Mouse (Mus musculus): ENCODE measurements around the gene Zfp217. TPM values are rescaled to one million over a fixed set of nuclear protein-coding genes. Genes with fewer than 3 reads are reported as not detected.
A peak's percentile ranks its signal among the peaks of the same experiment; 100 is the strongest.
"Not testable (repeated sequence)": the region's sequence is repeated elsewhere in the genome, so short reads cannot be mapped to it uniquely, and the experiment has no call there.

The Zfp217 gene
- polyA plus RNA-seq, 1 experiment from 2014 or later: 1.4 TPM

DNA sequence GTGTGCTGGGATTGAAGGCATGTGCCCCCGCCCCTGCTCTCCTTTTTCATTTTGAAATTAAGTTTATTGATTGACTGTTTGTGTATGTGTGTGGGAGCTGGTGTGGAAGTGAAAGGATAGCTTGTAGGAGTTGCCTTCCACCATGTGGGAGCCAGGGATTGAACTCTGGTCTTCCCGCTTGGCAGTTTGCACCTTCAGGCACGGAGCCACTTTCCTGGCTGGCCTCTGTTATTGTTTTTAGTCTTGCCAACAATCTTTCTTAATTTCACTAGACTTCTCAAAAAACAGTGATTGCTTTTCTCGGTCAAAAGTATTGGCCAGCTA is 35.9 kb upstream of the Zfp217 start:
- H3K27me3 ChIP-seq (replicated peaks; ENCODE audit: control insufficient read depth, insufficient read depth, low read length): no peaks in the 10 kb centered on the region
- no peaks in the 10 kb centered on the region for H3K9me3 ChIP-seq (ENCODE audit: control insufficient read depth, low read length)
- H3K36me3 ChIP-seq (ENCODE audit: control insufficient read depth, insufficient read depth): no peaks in the 10 kb centered on the region
- ATAC-seq: no peak
- H3K4me1 ChIP-seq (replicated peaks; ENCODE audit: control insufficient read depth, insufficient read depth, low read length): peaks cover 8% of the 10 kb centered on the region
- H3K4me2 ChIP-seq (ENCODE audit: low read length): peak overlapping the region; percentile 73
- H3K4me3 ChIP-seq (replicated peaks; ENCODE audit: low read length): peak overlapping the region; percentile 53
- whole genome bisulfite sequencing: 56% methylated on average over 4 of the region's 4 CpGs
- no peak overlapping the region for H3K9ac ChIP-seq (replicated peaks; ENCODE audit: low read depth, low read length)
- H3K27ac ChIP-seq (ENCODE audit: low read length): no peak overlapping the region

GRCm38 (mm10) chr2:170181862-170182261 is 34.0 kb upstream of the Zfp217 start:
- no peaks in the 10 kb centered on the region for H3K9me3 ChIP-seq (ENCODE audit: control insufficient read depth, low read length)
- H3K36me3 ChIP-seq (ENCODE audit: control insufficient read depth, insufficient read depth): no peaks in the 10 kb centered on the region
- H3K27ac ChIP-seq (ENCODE audit: low read length): no peak overlapping the region
- no peak for ATAC-seq
- peaks cover 8% of the 10 kb centered on the region for H3K4me1 ChIP-seq (replicated peaks; ENCODE audit: control insufficient read depth, insufficient read depth, low read length)
- WGBS: 91% methylated on average over 6 of the region's 6 CpGs
- 0 out of 2 replicates have a peak, but pooled peaks cover 2% of the 10 kb centered on the region for H3K27me3 ChIP-seq (replicated peaks; ENCODE audit: control insufficient read depth, insufficient read depth, low read length)
- no peak overlapping the region for H3K4me3 ChIP-seq (replicated peaks; ENCODE audit: low read length)
- H3K9ac ChIP-seq (replicated peaks; ENCODE audit: low read depth, low read length): no peak overlapping the region
- no peak overlapping the region for H3K4me2 ChIP-seq (ENCODE audit: low read length)

GRCm38 (mm10) chr2:170180769-170181168 is 32.9 kb upstream of the Zfp217 start:
- 100% methylated on average over 3 of the region's 3 CpGs for WGBS
- not testable (repeated sequence) for H3K9me3 ChIP-seq (ENCODE audit: control insufficient read depth, low read length); H3K9ac ChIP-seq (replicated peaks; ENCODE audit: low read depth, low read length); H3K4me2 ChIP-seq (ENCODE audit: low read length); H3K27ac ChIP-seq (ENCODE audit: low read length); H3K36me3 ChIP-seq (ENCODE audit: control insufficient read depth, insufficient read depth); H3K4me3 ChIP-seq (replicated peaks; ENCODE audit: low read length); ATAC-seq; H3K27me3 ChIP-seq (replicated peaks; ENCODE audit: control insufficient read depth, insufficient read depth, low read length)
- H3K4me1 ChIP-seq (replicated peaks; ENCODE audit: control insufficient read depth, insufficient read depth, low read length): peaks cover 14% of the 10 kb centered on the region

GRCm38 (mm10) chr2:170179317-170179716 is 31.4 kb upstream of the Zfp217 start:
- Histone ChIP-seq H3K4me1 (replicated peaks; ENCODE audit: control insufficient read depth, insufficient read depth, low read length) (peaks cover 12% of the 10 kb centered on the region), H3K4me2 (ENCODE audit: low read length) (no peak overlapping the region), H3K36me3 (ENCODE audit: control insufficient read depth, insufficient read depth) (no peaks in the 10 kb centered on the region), H3K4me3 (replicated peaks; ENCODE audit: low read length) (no peak overlapping the region), H3K27me3 (replicated peaks; ENCODE audit: control insufficient read depth, insufficient read depth, low read length) (0 out of 2 replicates have a peak, but pooled peaks cover 2% of the 10 kb centered on the region), H3K27ac (ENCODE audit: low read length) (no peak overlapping the region), H3K9me3 (ENCODE audit: control insufficient read depth, low read length) (no peaks in the 10 kb centered on the region), H3K9ac (replicated peaks; ENCODE audit: low read depth, low read length) (no peak overlapping the region)
- 94% methylated on average over 5 of the region's 5 CpGs for WGBS
- no peak for ATAC-seq

DNA sequence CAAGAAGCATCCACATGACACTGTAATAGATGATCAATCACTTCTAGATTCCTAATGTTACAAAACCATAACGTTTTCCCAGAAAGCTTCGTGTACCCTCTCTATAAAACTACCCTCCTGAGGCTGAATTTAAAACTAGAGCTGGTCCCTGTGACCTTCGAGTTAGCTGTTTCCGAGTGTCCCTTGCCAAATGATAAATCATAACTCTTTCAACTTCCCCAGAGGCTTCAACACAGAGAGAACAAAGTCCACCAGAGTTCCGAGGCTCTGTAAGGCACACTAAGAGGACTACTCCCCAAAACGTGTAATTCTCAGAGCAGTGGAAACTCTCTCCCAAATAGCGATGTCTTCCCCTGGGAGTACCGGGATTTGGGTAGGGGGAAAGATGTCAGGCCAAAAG is 29.4 kb upstream of the Zfp217 start:
- ATAC-seq: no peak
- Histone ChIP-seq H3K36me3 (ENCODE audit: control insufficient read depth, insufficient read depth) (no peaks in the 10 kb centered on the region), H3K9me3 (ENCODE audit: control insufficient read depth, low read length) (no peaks in the 10 kb centered on the region), H3K4me1 (replicated peaks; ENCODE audit: control insufficient read depth, insufficient read depth, low read length) (peaks cover 9% of the 10 kb centered on the region), H3K27ac (ENCODE audit: low read length) (no peak overlapping the region), H3K4me2 (ENCODE audit: low read length) (no peak overlapping the region), H3K4me3 (replicated peaks; ENCODE audit: low read length) (no peak overlapping the region), H3K27me3 (replicated peaks; ENCODE audit: control insufficient read depth, insufficient read depth, low read length) (0 out of 2 replicates have a peak, but pooled peaks cover 2% of the 10 kb centered on the region), H3K9ac (replicated peaks; ENCODE audit: low read depth, low read length) (no peak overlapping the region)
- 46% methylated on average over 8 of the region's 8 CpGs for WGBS

DNA sequence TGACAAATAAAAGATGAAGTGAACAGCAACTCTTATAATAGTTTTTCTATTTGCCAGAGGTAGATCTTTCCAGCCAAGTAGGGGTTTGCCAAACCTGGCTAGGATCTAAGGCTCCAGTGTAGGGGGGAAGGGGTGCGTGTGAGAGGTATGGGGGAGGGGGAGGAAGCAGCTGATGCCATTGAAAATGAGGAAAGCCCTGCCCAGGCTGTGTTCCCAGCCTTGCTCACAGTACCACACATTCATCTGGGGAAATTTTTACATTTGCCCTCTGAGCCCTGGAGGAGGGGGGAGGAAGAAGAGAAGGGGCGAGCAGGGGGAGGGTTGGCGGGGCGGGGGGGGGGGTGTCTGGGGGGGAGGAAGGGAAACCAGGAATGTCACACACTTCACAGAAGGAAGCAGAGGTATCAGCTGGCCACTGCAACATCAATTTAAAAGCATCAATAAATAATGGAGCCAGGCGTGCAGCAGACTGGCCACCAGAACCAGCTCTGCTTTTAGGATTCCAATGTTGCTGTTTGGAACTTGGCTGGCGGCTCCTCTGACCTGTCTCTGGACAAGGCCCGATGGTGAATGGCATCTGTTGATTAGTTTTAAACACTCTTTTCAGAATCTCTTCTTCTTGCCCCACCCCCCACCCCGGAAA is 28.5 kb upstream of the Zfp217 start:
- H3K4me3 ChIP-seq (replicated peaks; ENCODE audit: low read length): no peak overlapping the region
- H3K9ac ChIP-seq (replicated peaks; ENCODE audit: low read depth, low read length): no peak overlapping the region
- peaks cover 9% of the 10 kb centered on the region for H3K4me1 ChIP-seq (replicated peaks; ENCODE audit: control insufficient read depth, insufficient read depth, low read length)
- H3K27me3 ChIP-seq (replicated peaks; ENCODE audit: control insufficient read depth, insufficient read depth, low read length): 0 out of 2 replicates have a peak, but pooled peaks cover 2% of the 10 kb centered on the region
- WGBS: 17% methylated on average over 5 of the region's 8 CpGs
- no peaks in the 10 kb centered on the region for H3K9me3 ChIP-seq (ENCODE audit: control insufficient read depth, low read length)
- no peak overlapping the region for H3K27ac ChIP-seq (ENCODE audit: low read length)
- ATAC-seq: 0 out of 2 replicates have a peak, but pooled peaks have one; percentile 23
- H3K36me3 ChIP-seq (ENCODE audit: control insufficient read depth, insufficient read depth): no peaks in the 10 kb centered on the region
- H3K4me2 ChIP-seq (ENCODE audit: low read length): no peak overlapping the region

GRCm38 (mm10) chr2:170175661-170176150 is 27.8 kb upstream of the Zfp217 start:
- no peak for ATAC-seq
- peaks cover 9% of the 10 kb centered on the region for H3K4me1 ChIP-seq (replicated peaks; ENCODE audit: control insufficient read depth, insufficient read depth, low read length)
- no peak overlapping the region for H3K27ac ChIP-seq (ENCODE audit: low read length)
- H3K27me3 ChIP-seq (replicated peaks; ENCODE audit: control insufficient read depth, insufficient read depth, low read length): 0 out of 2 replicates have a peak, but pooled peaks cover 2% of the 10 kb centered on the region
- no peak overlapping the region for H3K9ac ChIP-seq (replicated peaks; ENCODE audit: low read depth, low read length)
- WGBS: 76% methylated on average over 7 of the region's 7 CpGs
- H3K4me3 ChIP-seq (replicated peaks; ENCODE audit: low read length): no peak overlapping the region
- no peaks in the 10 kb centered on the region for H3K9me3 ChIP-seq (ENCODE audit: control insufficient read depth, low read length)
- H3K36me3 ChIP-seq (ENCODE audit: control insufficient read depth, insufficient read depth): no peaks in the 10 kb centered on the region
- no peak overlapping the region for H3K4me2 ChIP-seq (ENCODE audit: low read length)

- Histone ChIP-seq H3K9me3 (ENCODE audit: control insufficient read depth, low read length) (no peaks in the 10 kb centered on the region), H3K4me1 (replicated peaks; ENCODE audit: control insufficient read depth, insufficient read depth, low read length) (peaks cover 9% of the 10 kb centered on the region), H3K4me3 (replicated peaks; ENCODE audit: low read length) (no peak overlapping the region), H3K36me3 (ENCODE audit: control insufficient read depth, insufficient read depth) (no peaks in the 10 kb centered on the region), H3K9ac (replicated peaks; ENCODE audit: low read depth, low read length) (no peak overlapping the region), H3K27me3 (replicated peaks; ENCODE audit: control insufficient read depth, insufficient read depth, low read length) (0 out of 2 replicates have a peak, but pooled peaks cover 2% of the 10 kb centered on the region), H3K27ac (ENCODE audit: low read length) (no peak overlapping the region), H3K4me2 (ENCODE audit: low read length) (no peak overlapping the region)
- 78% methylated on average over 3 of the region's 3 CpGs for WGBS
- no peak for ATAC-seq
These were observed 27.3 kb upstream of the Zfp217 start for GRCm38 (mm10) chr2:170175190-170175589.

DNA sequence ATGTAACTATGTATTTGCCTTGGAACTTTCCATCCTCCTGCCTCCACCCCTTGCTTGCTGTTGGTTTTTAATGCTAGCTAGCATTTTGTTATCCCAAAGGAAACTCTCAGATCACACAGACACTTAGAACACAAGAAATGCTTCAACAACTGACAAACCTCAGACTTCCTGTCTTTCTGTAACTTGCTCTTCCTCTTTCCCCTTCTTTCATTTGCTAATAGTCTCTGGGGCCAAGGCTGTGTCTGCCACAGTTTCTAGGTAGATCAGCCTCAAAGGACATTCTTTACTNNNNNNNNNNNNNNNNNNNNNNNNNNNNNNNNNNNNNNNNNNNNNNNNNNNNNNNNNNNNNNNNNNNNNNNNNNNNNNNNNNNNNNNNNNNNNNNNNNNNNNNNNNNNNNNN is 21.2 kb upstream of the Zfp217 start:
- no peak overlapping the region for H3K27ac ChIP-seq (ENCODE audit: low read length)
- H3K36me3 ChIP-seq (ENCODE audit: control insufficient read depth, insufficient read depth): no peaks in the 10 kb centered on the region
- no peaks in the 10 kb centered on the region for H3K27me3 ChIP-seq (replicated peaks; ENCODE audit: control insufficient read depth, insufficient read depth, low read length)
- H3K4me1 ChIP-seq (replicated peaks; ENCODE audit: control insufficient read depth, insufficient read depth, low read length): no peaks in the 10 kb centered on the region
- H3K9me3 ChIP-seq (ENCODE audit: control insufficient read depth, low read length): no peaks in the 10 kb centered on the region
- H3K4me2 ChIP-seq (ENCODE audit: low read length): no peak overlapping the region
- H3K4me3 ChIP-seq (replicated peaks; ENCODE audit: low read length): no peak overlapping the region
- H3K9ac ChIP-seq (replicated peaks; ENCODE audit: low read depth, low read length): no peak overlapping the region
- no peak for ATAC-seq

GRCm38 (mm10) chr2:170165649-170166048 is 17.7 kb upstream of the Zfp217 start:
- Histone ChIP-seq H3K9ac (replicated peaks; ENCODE audit: low read depth, low read length) (no peak overlapping the region), H3K4me1 (replicated peaks; ENCODE audit: control insufficient read depth, insufficient read depth, low read length) (no peaks in the 10 kb centered on the region), H3K27me3 (replicated peaks; ENCODE audit: control insufficient read depth, insufficient read depth, low read length) (no peaks in the 10 kb centered on the region), H3K36me3 (ENCODE audit: control insufficient read depth, insufficient read depth) (no peaks in the 10 kb centered on the region), H3K4me3 (replicated peaks; ENCODE audit: low read length) (no peak overlapping the region), H3K27ac (ENCODE audit: low read length) (no peak overlapping the region), H3K4me2 (ENCODE audit: low read length) (no peak overlapping the region), H3K9me3 (ENCODE audit: control insufficient read depth, low read length) (no peaks in the 10 kb centered on the region)
- ATAC-seq: no peak
- WGBS: 73% methylated on average over 10 of the region's 10 CpGs
